Mouse (Mus musculus) heart, adult 2 months (tissue): ENCODE measurements around the gene Supt16.

Source experiments
- CTCF ChIP-seq: fragments of 200-600 bp; IDR thresholded peaks from 2 replicates; pipeline ENCODE4 v1.8.1; 2022; ENCODE audit warnings: antibody characterized with exemption, mild to moderate bottlenecking, moderate library complexity
- EP300 ChIP-seq: fragments of 200-500 bp; IDR thresholded peaks from 2 replicates; pipeline ENCODE4 v1.6.1; 2011; ENCODE audit warnings: low read depth, low read length, control low read depth; ENCODE audit not compliant: insufficient read depth

DNA sequence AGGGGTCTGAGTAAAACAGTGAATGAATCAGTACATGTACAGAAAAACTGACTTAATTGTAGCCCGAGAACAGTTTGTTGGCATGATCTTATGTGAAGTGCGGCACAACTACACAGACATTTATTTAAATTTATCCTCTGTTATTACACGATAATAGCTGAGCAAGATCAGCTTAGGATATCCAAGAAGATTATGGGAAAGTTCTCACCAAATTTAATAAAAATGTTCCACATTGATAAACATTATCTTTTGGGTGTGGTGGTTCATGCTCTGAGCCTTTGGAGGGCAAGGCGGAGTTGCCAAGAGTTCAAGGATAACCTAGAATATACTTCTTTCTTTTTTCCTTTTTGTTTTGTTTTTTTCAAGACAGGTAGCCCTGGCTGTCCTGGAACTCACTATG, 2.2 kb upstream of the Supt16 start:
- TF ChIP-seq CTCF (no peak), EP300 (no peak)
